Mouse (Mus musculus) layer of hippocampus, postnatal 36 days (tissue): ENCODE data around the gene A730061H03Rik. TPM values are rescaled to one million over a fixed set of nuclear protein-coding genes. Genes with fewer than 3 reads are reported as not detected.

Experiments
- DNase-seq, 2 experiments: peaks; one replicate each; pipeline ENCODE4 v3.0.0; 2022
- total RNA-seq, 2 experiments: library from RNA; stranded (reverse); gene quantifications; 2 replicates each; pipeline ENCODE4 v1.2.3; 2021

A730061H03Rik gene
- total RNA-seq, 2 experiments from 2014 or later: 1.3 to 1.4 TPM

DNA sequence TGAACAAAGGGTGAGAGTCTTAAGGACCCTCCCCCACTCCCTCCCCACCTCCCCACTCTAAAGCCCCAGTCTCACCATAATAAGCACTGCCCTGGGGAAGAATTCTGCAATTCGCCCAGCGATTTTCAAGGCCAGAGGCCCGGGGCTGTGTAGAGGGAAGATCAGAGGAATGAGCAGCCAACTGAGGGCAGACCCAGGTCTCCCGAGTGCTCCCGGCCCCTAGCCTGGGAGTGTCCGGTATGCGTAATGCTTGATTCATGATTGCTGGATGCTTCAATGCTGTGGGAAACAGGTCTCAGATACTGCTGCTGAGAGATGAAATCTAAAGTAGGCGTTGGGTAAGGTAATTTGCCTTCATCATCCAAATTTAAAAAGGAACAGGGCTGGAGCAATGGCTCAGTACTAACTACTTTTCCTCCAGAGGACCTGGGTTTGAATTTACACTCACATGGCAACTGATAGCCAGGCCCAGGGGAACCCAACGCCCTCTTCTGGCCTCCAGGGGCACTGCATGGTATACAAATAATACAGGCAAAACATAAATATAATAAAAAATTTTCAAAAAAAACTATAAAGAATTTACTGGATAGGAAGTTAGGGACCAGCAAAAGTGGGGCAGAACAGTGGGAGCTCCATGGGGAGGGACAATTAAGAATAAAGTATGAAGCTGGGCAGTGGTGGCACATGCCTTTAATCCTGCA lies 21.9 kb upstream of the A730061H03Rik start:
- DNase-seq: no peak

DNA sequence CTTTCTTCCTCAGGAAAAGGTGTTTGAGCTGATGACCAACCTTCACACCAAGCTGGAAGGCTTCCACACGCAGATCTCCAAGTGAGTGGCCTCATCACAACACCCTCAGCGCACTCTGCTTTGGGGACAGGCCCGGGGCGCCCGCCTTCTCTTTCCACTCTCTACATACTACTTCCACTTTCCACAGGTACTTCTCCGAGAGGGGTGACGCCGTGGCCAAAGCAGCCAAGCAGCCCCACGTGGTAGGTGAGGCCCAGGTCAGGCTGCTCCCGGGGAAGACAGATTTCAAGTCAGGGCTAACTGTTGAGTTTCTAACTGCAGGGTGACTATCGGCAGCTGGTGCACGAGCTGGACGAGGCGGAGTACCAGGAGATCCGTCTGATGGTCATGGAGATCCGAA lies 20.5 kb upstream of the A730061H03Rik start:
- no peak for DNase-seq

DNA sequence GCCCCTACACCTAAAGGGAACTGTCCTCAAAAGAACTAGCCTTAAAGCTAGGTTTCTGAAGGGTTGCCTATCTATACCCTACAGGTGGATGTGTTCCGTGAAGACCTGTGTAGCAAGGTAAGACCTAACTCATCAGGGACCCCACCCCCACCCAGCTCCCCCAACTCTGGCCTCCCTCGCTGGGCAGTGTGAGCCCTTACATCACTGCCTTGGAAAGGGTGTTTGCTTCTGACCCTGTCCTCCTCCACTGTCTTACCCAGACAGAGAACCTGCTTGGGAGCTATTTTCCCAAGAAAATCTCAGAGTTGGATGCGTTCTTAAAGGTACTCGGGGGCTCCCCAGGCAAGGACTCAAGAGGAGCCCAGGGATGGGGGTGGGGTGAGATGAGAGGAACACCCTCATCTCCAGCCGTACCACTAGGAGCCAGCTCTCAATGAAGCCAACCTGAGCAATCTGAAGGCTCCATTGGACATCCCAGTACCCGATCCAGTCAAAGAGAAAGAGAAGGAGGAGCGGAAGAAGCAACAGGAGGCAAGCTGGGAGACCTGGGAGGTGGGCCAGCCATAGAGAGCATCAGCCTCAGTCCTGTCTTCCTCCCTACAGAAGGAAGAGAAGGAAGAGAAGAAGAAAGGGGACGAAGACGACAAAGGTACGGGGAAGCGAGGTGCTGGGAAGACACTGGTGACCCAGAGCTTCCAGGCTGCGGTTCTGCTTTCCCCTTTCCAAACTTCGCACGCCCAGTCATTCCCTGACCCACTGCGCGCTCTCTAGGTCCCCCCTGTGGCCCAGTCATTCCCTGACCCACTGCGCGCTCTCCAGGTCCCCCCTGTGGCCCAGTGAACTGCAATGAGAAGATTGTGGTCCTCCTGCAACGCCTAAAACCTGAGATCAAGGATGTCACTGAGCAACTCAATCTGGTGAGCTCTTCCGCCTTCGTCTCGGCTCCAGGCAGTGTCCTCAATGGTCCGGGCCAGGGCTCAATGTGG lies 19.6 kb upstream of the A730061H03Rik start:
- DNase-seq: no peak

DNA sequence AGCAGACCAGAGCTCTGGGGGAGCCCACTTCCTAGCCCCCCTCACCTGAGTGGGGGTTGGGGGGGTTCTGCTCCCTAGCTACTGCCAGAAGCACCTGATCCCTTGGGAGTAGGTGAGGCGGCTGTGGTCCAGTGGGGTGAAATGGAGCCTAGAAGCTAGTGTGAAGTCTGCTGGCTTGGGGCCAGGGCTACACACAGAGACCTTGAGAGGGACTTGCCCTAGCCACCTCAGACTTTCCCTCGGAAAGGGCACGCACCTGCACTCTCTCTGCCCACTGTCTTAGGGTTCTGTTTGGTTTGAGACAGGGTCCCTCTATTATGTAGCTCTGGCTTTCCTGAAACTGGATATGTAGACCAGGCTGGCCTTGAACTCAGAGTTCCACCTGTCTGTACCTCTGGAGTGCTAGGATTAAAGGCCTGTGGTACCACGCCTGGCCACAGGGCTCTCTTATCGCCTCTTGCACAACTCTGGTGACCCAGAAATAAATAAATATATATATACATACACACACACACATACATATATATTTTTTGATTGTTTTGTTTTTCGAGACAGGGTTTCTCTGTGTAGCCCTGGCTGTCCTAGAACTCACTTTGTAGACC lies 18.6 kb upstream of the A730061H03Rik start:
- DNase-seq: no peak

DNA sequence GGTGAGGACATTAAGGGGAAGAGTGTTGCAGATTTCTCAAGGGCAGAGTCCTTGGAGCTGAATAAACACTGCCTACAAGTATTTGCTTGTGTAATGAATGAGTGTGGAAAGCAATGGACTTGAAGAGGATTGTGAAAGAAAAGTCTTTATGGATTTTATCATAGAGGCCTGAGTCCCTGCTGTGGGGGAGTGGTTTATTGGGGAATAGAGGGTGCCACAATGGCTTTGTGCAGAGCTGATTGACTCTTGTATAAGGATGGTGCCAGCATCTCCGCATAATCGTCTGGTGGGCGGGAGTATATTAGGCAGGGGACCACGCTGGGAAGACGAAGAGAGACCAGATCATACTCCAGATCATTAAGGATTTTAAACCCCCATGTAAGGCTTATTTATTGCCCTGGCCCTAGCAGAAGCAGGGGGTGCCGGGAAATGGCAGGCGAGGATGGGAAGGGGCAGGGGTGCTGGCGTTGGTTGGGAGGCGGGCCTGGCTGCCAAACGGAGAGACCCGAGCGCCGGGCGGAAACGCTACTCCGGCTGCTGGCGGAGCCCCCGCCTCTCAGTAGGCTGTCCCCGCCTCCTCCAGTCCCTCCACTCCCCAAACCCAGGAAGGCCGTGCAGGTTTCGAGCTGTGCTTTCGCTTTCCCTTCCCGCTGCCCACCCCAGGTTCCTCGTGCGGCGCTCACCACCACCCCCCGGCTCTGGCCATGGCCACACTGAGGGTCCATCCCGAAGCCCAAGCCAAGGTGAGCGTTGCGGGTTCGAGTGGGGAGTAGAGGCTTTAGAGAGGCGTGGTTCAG lies 17.9 kb upstream of the A730061H03Rik start, which contains the start of gene Psme1:
Psme1 (plus strand) TSS at position 253 of the 797 bp plus-strand sequence.
- peak; percentile 69 to 77 for DNase-seq

DNA sequence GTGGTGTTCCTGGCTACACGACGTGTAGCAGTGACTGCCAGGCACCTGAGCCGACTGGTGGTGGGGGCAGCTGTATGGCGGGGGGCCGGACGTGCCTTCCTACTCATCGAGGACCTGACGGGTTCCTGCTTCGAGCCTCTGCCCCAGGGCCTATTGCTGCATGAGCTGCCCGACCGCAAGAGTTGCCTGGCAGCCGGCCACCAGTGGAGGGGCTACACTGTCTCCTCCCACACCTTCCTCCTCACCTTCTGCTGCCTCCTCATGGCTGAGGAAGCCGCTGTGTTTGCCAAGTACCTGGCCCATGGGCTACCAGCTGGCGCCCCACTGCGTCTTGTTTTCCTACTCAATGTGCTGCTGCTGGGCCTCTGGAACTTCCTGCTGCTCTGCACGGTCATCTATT lies 16.2 kb upstream of the A730061H03Rik start:
- no peak for DNase-seq

DNA sequence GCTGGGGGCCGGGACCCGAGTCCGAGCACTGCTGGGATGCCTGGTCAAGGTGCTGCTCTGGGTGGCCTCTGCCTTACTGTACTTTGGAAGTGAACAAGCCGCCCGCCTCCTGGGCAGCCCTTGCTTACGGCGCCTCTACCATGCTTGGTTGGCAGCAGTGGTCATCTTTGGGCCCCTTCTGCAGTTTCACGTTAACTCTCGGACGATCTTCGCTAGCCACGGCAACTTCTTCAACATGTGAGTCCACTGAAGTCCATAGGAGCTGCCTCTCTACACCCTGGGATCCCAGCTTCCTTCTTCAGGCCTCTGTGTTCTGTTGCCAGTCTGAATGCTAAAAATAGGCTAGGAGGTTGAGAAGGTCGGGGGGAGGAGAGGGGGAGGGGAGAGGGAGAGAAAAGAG lies 15.5 kb upstream of the A730061H03Rik start:
- no peak for DNase-seq

DNA sequence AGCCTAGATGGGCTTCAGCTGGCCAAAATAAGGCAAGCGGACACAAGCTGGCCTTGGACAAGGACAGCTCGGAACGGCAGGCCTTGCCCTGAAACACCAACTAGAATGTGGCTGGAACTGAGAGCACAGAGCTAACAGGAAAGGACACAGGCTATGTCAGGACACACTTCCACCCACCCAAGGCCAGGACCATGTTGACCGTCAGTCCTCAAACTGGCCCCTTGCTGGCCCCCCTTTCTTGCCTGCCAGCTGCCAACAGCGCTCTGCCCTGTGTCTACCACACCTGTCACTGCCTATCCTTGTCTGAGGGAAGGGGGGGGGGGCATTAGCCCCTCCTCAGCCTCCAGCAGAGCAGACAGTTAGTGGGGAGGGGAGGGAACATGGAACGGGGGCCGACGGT lies 15.1 kb upstream of the A730061H03Rik start, which contains the start of gene Fitm1:
Fitm1 (plus strand) TSS at position 316 of the 400 bp plus-strand sequence.
- no peak for DNase-seq

DNA sequence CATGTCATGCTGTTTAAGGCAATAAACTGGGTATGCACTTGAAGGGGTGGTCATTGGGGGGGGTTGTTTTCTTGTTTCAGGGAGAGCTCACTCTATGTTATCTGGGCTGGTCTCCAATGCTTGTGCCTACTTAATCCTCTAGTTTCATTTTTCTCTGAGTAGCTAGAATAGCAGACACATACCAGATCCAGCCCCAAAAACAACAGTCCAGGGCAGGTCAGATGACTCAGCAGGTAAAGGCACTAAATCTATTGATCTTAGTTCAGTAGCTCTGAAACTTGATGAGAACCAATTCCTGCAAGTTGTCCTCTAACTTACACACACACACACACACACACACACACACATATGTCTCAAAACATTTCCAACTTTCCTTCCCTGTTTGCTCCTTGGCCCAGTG lies 11.6 kb upstream of the A730061H03Rik start:
- no peak for DNase-seq

DNA sequence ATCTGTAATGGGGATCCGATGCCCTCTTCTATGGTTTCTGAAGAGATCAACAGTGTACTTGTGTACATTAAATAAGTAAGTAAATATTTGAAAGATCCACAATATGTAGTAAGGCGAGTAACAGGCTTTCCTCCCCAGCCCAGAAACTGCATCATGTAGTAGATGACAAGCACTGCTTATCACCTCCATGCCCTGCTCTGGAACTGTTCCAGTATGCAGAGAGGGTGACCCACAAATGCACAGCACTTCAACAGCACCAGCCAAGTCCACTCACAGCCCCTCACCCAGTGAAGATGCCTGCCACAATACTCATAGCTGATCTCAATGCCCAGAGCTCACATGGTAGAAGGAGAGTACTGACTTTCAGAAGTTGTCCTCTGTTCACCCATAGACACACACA lies 10.4 kb upstream of the A730061H03Rik start:
- DNase-seq: no peak

DNA sequence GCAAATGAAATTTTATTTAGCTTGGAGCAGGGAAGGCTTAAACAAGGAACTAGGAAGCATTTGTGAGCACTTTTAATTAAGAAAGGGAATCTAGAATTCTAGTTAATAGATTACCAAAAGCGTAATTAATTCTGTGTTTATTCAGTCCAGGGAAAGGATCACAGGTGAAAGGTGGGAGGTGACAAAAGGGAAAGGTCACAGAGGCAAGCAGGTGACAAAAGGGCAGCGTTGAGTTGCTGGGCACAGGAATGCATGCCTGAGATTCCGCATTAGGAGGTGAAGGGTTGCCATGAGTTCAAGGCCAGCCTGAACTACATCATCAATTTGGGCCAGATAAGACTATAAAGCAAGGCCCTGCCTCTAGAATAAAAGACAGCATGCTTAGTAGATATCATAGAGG lies 7.3 kb upstream of the A730061H03Rik start:
- no peak for DNase-seq

DNA sequence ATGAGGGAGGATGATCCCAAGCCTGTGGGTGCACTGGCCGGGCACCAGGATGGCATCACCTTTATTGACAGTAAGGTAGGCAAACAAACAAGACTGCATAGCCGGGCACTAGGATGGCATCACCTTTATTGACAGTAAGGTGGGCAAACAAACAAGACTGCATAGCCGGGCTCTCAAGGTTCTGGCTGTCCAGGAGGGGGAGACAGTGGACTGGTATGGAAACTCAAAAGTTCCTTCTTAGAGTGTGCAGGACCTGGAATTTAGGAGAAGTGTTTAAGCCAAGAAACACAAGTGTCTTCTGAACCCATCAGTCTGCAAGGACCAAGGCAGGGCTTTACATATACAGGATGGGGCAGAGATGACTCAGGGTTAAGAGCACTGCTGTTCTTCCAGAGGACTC lies 5.5 kb upstream of the A730061H03Rik start:
- DNase-seq: no peak

DNA sequence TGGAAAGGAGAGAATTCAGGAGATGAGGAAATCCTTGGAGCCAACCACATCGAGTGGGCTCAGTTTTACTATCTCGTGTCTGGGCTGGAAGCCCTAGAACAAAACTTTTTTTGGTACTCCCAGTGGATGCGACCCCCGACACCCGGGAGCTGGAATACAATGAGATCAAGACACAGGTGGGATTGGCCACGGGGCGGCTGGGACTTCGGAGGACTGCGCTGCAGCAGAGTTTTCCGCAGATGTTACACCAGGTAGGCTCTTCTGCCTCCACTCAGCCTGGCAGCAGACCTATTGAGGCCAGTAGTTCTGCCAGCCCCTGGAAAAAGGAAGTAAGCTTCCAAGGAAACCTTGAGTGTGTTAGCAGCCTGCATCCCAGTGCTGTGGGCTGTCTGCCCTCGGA lies 3.0 kb upstream of the A730061H03Rik start:
- DNase-seq: no peak

DNA sequence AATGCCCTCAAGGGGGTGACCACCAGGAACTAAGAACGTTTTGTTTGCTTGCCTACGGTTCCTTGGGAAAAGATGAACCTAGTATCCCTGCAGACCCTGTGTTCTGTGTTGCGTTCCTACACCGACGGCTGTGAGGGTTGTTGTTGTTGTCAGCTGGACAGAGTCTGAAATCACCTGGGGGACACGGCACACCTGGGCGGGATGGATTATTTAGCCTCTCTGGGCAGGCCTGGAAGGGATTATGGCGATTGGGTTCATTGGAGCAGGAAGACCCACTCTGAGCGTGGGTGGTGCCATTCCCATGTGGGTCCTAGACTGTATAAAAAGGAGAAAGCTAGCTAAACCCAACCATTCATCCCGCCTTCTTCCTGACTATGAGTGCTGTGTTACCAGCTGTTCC lies 1.7 kb upstream of the A730061H03Rik start:
- no peak for DNase-seq

DNA sequence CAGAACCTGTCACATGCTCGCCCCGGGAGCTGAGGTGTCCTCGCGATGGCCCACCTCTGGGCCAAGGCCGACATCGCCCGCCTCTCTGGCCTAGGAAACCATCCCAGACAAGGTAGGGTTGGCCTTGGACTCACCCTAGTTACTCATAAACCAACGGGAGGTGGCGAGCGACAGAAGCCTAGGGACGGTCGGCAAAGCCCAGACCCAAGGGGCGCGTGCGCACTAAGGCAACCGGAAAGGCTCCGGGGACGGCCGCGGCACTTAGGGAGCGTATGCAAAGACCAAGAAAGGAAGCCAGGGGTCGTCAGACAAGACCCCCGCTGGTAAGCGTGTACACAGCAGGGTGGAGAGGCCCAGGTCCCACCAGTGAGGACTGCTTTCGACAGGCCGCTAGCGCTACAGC lies 406 bp downstream of the A730061H03Rik start, which contains the start of gene Dcaf11:
Dcaf11 (plus strand) TSS at position 208 of the 403 bp plus-strand sequence.
- DNase-seq: peak; percentile 85 to 86

DNA sequence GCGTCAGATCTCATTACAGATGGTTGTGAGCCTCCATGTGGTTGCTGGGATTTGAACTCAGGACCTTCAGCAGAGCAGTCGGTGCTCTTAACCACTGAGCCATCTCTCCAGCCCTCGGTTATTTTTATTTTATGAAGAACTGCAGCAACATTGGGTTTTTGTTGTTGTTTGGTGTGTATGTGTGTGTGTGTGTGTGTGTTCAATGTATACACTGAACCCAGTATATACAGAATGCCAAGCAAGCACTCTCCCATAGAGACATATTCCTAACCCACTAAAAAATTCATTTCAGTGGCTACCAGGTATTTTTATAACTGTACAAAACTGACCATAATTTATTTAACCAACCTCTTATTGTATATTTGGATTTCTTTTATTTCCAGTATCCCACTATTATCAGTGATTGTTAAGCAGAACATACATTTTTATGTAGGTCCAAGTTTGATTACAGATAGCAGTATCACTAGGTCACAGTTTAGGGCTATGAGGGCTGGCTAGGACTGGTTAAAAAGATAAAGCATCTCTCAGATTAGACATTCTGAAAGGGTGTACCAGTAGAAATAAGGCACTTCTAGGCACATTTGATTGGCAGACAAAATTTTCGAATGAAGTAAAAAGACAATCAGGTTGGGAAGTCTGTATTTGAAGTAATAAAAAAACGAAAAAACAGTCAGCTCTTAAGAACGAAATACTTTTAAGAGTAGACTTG lies 1.3 kb downstream of the A730061H03Rik start:
- no peak for DNase-seq

DNA sequence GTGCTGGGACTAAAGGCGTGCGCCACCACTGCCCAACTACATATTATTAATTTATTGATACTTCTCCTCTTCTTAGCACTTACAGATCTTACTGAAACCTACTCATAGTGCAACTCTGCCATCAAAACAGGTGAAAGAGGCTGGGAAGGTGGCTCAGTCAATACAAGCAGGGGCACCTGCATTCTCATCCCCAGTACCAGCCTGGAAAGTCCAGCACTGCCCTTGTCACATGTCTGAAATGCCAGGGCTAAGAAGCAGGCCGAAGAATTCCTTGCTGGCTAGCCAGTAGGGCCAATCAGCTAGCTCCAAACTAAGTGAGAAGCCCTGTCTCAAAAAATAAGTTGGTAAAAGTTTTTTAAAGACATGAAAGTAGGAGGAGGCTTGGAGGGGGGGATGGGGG lies 2.6 kb downstream of the A730061H03Rik start:
- DNase-seq: no peak

DNA sequence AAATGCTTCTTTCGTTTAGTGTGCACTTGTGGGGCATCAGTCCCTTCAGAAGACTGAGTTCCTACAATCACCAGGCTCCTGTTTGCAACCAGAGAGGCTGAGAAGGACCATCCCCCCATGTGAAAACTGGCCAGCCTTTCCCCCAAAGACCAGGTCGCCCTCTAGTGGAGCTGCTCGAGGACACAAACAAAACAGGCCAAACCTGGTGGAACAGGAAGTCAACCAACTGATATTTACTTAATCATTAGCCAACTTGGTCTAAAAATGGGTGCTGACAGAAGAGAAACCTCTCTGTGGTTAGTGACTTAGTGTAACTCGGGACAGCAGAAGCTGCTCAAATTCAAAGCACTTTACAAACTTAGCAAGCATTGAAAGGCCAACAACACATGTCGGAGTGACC lies 3.2 kb downstream of the A730061H03Rik start:
- peak; percentile 70 to 72 for DNase-seq

DNA sequence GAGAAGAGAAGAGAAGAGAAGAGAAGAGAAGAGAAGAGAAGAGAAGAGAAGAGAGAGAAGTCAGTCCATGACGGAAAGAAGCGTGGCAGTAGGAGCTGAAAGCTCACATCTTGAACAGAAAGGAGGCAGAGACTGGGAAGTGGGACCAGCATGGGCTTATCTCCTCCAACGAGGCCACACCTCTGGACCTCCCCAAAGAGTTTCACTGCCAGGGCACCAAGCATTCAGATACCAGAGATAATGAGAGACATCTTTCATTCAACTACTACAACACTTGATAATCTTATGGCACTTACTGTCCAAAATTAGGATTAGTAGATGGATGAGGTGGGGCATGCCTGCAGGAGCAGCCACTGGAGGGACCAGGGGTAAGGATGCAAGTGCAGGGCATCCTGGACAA lies 4.4 kb downstream of the A730061H03Rik start:
- no peak for DNase-seq

DNA sequence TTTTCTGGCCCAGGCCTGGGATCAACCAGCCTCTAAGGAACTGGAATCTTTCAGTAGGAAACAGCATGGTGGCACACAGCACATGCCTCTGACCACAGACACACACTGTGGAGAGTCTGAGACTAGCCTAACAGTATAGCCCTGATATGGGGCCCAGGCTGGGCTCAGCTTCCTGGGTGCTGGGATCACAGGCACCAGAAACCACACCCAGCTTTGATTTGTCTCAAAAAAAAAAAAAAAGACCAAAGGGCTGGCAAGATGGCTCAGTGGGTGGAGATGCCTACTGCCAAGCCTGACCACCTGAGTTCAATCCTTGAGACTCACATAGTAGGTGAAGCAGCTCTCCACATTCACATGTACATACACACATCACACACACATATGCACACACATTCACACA lies 5.6 kb downstream of the A730061H03Rik start:
- DNase-seq: no peak

DNA sequence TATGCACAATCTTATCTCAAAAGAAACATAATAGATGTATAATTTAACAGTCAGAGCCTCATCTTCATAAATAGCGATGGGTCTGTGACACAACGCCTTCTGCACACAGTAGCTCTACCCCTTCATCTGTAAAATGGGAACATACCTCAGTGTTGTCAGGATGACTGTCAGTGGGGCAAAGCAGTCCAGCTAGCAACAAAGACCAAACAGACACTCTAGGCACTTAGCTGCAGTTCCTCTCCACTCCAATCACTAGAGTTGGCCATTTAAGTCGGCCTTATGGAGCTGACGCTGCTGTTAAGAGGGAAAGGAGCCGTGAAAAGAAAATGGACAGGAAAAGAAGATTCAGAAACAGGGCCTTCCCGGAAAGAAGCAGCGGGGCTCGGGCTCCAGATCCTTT lies 8.4 kb downstream of the A730061H03Rik start:
- no peak for DNase-seq
